Mouse (Mus musculus) heart, adult 2 months (tissue): ENCODE measurements around the gene Fhl1.

Experiments
- CTCF ChIP-seq: fragments of 200-600 bp; IDR thresholded peaks from 2 replicates; pipeline ENCODE4 v1.8.1; 2022; ENCODE audit warnings: antibody characterized with exemption, mild to moderate bottlenecking, moderate library complexity
- EP300 ChIP-seq: fragments of 200-500 bp; IDR thresholded peaks from 2 replicates; pipeline ENCODE4 v1.6.1; 2011; ENCODE audit warnings: low read depth, low read length, control low read depth; ENCODE audit not compliant: insufficient read depth
- POLR2A ChIP-seq: fragments of 200-500 bp; IDR thresholded peaks from 2 replicates; pipeline ENCODE4 v1.6.1; 2011; ENCODE audit warnings: mild to moderate bottlenecking, low read depth, low read length, control low read depth; ENCODE audit not compliant: insufficient read depth

DNA sequence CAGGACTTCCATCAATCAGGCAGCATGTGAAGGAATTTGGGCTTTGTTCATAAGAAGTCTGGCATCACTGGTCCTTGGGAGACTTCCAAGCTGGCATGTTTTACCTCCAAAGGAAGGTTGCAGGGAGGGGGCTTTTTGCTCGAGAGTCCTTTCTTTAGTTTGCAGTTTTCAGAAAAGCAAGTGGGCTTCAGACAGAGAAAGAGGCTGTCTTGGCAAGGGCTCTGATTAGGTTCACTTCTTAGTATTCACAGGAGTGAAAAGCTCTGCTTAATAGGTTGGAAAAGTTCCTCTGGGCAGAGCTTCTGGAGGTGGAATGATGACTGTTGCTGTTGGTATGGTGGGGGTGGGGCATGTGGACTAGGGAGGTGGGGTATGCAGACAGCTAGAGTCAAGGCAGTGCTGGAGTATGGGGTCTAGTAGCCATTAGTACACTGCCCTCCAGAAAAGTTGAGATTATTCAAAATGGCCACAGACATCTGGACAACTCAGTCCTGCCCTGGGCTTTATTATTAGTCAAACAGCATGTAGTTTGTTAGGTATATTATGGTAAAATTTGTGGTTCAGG is 49.3 kb upstream of the Fhl1 start:
- TF ChIP-seq POLR2A (no peak), CTCF (no peak), EP300 (no peak)
